Mouse (Mus musculus) embryonic fibroblast, embryonic 13.5 days (primary cell): ENCODE results near the gene Gm884.

Source experiments
- CTCF ChIP-seq: IDR thresholded peaks from 2 replicates; pipeline ENCODE4 v1.5.1; 2011; ENCODE audit warnings: mild to moderate bottlenecking, control low read depth, low read length, moderate library complexity, borderline replicate concordance; ENCODE audit not compliant: insufficient read depth
- POLR2A ChIP-seq: IDR thresholded peaks from 2 replicates; pipeline ENCODE4 v1.6.1; 2011; ENCODE audit warnings: low read depth, mild to moderate bottlenecking, control low read depth, low read length, moderate library complexity

DNA sequence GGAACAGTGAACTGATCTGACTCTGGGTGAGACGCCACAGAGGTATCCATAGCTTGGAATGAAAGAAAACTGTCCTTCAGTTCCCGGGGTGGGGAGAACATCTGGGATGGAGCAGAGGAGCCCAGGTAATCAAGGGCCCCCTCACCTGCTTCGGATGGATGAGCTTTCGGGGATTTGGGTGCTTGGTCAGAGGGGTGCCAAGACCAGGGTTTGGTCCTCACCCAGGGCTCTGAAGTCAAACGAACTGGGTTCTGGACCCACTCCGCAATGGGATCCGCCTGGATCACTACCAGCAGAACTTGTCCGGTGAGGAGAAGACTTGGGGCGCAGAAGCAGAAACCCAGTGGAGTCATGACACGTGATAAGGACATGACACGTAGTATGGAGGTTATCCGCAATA lies 116.4 kb downstream of the Gm884 start, which contains the start of gene Lrrc37a:
- TF ChIP-seq CTCF (no peak), POLR2A (no peak)
